Mouse (Mus musculus) hindbrain, embryonic 10.5 days (tissue): ENCODE measurements at regions not wholly inside any gene's neighbourhood (a gene's known extent, or its start where the extent isn't known, plus 50 kb on each side); places are given as distances from the start of the nearest gene placed in this dataset.

Experiments
- DNase-seq: peaks from one replicate; pipeline ENCODE4 v3.0.0-alpha.2; 2017; ENCODE audit warnings: low spot score
- H3K27ac ChIP-seq: fragments of 300-500 bp; sonication (generic); 2 replicates; pipeline ENCODE4 v1.5.1; 2016; ENCODE audit warnings: mild to moderate bottlenecking, moderate library complexity
- H3K27me3 ChIP-seq: fragments of 300-500 bp; sonication (generic); 2 replicates; pipeline ENCODE4 v1.6.1; 2016; ENCODE audit warnings: mild to moderate bottlenecking; ENCODE audit not compliant: poor library complexity, insufficient read depth, severe bottlenecking
- H3K36me3 ChIP-seq: fragments of 300-500 bp; sonication (generic); 2 replicates; pipeline ENCODE4 v1.6.1; 2016; ENCODE audit warnings: mild to moderate bottlenecking, moderate library complexity
- H3K4me1 ChIP-seq: fragments of 300-500 bp; sonication (generic); replicated peaks from 2 replicates; pipeline ENCODE4 v1.6.1; 2016; ENCODE audit warnings: mild to moderate bottlenecking
- H3K4me3 ChIP-seq: fragments of 300-500 bp; sonication (generic); 2 replicates; pipeline ENCODE4 v1.5.1; 2016; ENCODE audit warnings: mild to moderate bottlenecking, moderate library complexity
- H3K9me3 ChIP-seq: fragments of 300-500 bp; sonication (generic); 2 replicates; pipeline ENCODE4 v1.6.1; 2016; ENCODE audit warnings: mild to moderate bottlenecking, moderate library complexity
- WGBS: fragments of 180-500 bp; shearing (Covaris S2); methylation state at CpG from one replicate; pipeline ENCODE4 v1.1.7; 2016; 5-methylcytosine and 5-hydroxymethylcytosine counted together

- no peak overlapping the region for H3K27ac ChIP-seq
- 93% methylated on average over 6 of the region's 6 CpGs for WGBS
- no peak for DNase-seq
- H3K4me3 ChIP-seq: no peak overlapping the region
- H3K9me3 ChIP-seq: no peaks in the 10 kb centered on the region
- no peaks in the 10 kb centered on the region for H3K4me1 ChIP-seq
- no peaks in the 10 kb centered on the region for H3K36me3 ChIP-seq
- no peaks in the 10 kb centered on the region for H3K27me3 ChIP-seq
These were observed 86.0 kb upstream of the Frmd6 start for GRCm38 (mm10) chr12:70739316-70739715.

DNA sequence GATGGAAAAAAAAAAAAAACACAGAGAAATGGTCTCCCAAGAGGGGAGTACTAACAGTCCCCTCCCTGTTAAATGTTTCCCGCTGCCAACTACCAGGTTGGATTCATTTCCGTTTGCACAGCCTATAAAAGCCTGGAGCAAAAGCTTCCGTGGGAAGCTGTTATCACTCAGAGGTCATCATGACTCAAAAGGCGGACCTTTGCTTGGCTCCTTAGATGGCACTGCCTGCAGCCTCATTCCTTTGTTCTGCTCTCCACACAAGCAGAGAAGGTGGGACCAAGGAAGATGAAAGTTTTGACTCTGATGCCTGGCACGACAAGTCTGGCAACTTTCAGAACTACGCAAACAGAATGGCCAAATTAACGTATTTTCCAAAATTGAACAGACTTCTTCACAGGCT, 85.5 kb upstream of the Frmd6 start:
- H3K9me3 ChIP-seq: no peaks in the 10 kb centered on the region
- no peaks in the 10 kb centered on the region for H3K36me3 ChIP-seq
- no peaks in the 10 kb centered on the region for H3K27me3 ChIP-seq
- H3K27ac ChIP-seq: no peak overlapping the region
- no peak for DNase-seq
- H3K4me3 ChIP-seq: no peak overlapping the region
- H3K4me1 ChIP-seq: no peaks in the 10 kb centered on the region
- 85% methylated on average over 7 of the region's 7 CpGs for WGBS

DNA sequence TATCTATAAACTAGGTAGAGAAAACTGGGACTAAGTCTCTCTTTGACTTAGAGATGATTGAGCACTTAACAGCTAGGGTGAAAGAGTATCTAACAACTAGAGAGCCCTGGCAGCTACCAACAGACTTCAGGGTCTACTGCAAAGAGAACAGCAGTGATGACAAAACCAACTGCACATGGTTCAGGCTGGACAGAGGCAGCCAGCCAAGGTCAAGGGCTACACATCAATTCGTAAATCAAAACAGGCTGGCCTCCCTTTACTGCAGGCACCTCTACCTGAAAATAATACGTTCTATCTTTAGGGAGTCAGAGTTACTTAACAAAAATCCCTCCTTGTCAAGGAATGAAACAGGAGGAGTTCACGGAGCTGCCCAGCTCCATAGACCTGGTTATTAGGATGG, 82.5 kb upstream of the Frmd6 start:
- H3K27me3 ChIP-seq: no peaks in the 10 kb centered on the region
- 72% methylated on average over 3 of the region's 3 CpGs for WGBS
- H3K36me3 ChIP-seq: no peaks in the 10 kb centered on the region
- no peaks in the 10 kb centered on the region for H3K9me3 ChIP-seq
- DNase-seq: no peak
- H3K27ac ChIP-seq: no peak overlapping the region
- H3K4me3 ChIP-seq: no peak overlapping the region
- no peaks in the 10 kb centered on the region for H3K4me1 ChIP-seq

DNA sequence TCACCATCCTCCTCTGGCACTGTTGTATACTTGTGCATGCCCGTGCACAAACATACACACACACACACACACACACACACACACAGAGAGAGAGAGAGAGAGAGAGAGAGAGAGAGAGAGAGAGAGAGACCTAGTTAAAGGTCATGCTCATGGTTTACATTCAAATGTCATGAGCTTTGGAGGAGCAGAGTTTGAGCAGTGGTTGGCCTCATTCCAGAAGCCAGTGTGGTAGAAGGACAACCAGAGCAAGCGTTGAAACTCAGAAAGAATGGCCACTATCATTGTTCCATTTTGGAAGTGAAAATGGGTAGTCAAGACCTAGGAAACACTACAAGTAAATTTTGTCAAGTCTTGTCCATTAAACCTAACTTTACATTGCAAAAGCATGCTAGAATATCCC, 79.6 kb upstream of the Frmd6 start:
- H3K4me3 ChIP-seq: no peak overlapping the region
- H3K27ac ChIP-seq: no peak overlapping the region
- WGBS: 86% methylated on average over 2 of the region's 2 CpGs
- peaks cover 4% of the 10 kb centered on the region; the same call in 1 of the 2 replicates for H3K4me1 ChIP-seq
- DNase-seq: no peak
- no peaks in the 10 kb centered on the region for H3K27me3 ChIP-seq
- H3K9me3 ChIP-seq: no peaks in the 10 kb centered on the region
- H3K36me3 ChIP-seq: no peaks in the 10 kb centered on the region

DNA sequence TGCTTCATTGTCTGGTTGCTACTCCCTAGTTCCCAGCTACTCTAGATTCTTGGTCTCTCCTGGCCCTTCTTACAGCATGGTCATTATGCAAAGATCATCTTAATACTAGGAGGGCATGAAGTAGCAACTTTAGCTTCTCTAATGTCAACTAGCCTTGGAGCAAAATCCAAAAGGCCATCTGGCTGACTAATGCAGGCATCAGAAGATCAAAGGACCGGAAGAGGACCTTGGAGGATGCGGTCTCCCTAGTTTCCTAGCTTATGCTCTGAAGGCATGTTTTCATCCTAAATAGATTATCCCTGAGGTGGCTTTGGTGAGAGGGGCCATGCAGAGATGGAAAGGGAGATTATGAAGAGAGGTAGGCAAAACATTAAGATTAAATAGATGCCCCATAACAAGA, 75.7 kb upstream of the Frmd6 start:
- H3K4me1 ChIP-seq: peaks cover 21% of the 10 kb centered on the region
- DNase-seq: no peak
- H3K36me3 ChIP-seq: no peaks in the 10 kb centered on the region
- no peaks in the 10 kb centered on the region for H3K27me3 ChIP-seq
- no peak overlapping the region for H3K4me3 ChIP-seq
- 87% methylated on average over 2 of the region's 2 CpGs for WGBS
- H3K27ac ChIP-seq: no peak overlapping the region
- no peaks in the 10 kb centered on the region for H3K9me3 ChIP-seq

GRCm38 (mm10) chr12:70750651-70751578, 74.4 kb upstream of the Frmd6 start:
- Histone ChIP-seq H3K4me1 (peaks cover 21% of the 10 kb centered on the region), H3K27me3 (no peaks in the 10 kb centered on the region), H3K4me3 (no peak overlapping the region), H3K27ac (no peak overlapping the region), H3K9me3 (no peaks in the 10 kb centered on the region), H3K36me3 (no peaks in the 10 kb centered on the region)
- no peak for DNase-seq
- 77% methylated on average over 7 of the region's 7 CpGs for WGBS

- no peaks in the 10 kb centered on the region for H3K36me3 ChIP-seq
- WGBS: 28% methylated on average over 11 of the region's 11 CpGs
- H3K4me3 ChIP-seq: no peak overlapping the region
- no peaks in the 10 kb centered on the region for H3K9me3 ChIP-seq
- no peaks in the 10 kb centered on the region for H3K27me3 ChIP-seq
- H3K4me1 ChIP-seq: peaks cover 21% of the 10 kb centered on the region
- H3K27ac ChIP-seq: peak overlapping the region; percentile 83
- peak; percentile 48 for DNase-seq
These were observed 72.9 kb upstream of the Frmd6 start for GRCm38 (mm10) chr12:70752266-70752910.

- no peak for DNase-seq
- no peak overlapping the region for H3K4me3 ChIP-seq
- WGBS: 63% methylated on average over 4 of the region's 4 CpGs
These were observed 72.4 kb upstream of the Frmd6 start for GRCm38 (mm10) chr12:70752911-70753290.

DNA sequence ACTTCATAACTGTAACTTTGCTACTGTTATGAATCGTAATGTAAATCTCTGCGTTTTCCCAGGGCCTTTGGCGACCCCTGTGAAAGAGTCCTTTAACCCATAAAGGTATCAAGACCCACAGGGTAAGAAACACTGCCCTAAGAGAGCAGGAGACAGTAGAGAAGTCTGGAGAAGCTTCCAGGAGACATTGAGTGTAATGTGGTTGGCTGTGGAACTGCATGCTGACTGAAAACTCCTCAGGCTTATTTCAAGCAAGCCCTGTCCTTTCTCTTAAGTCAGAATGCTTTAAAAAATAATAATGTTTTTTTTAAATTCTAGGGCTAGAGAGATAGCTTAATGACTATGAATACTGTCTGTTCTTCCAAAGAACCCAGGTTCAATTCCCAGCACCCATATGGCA, 71.9 kb upstream of the Frmd6 start:
- Histone ChIP-seq H3K27ac (peak overlapping the region; percentile 83; the same call in 1 of the 2 replicates), H3K27me3 (no peaks in the 10 kb centered on the region), H3K4me3 (no peak overlapping the region), H3K4me1 (peaks cover 21% of the 10 kb centered on the region), H3K36me3 (no peaks in the 10 kb centered on the region), H3K9me3 (no peaks in the 10 kb centered on the region)
- 92% methylated on average over 3 of the region's 3 CpGs for WGBS
- no peak for DNase-seq

More at GRCm38 (mm10) chr12:70752911-70753290, 72.4 kb upstream of the Frmd6 start:
- H3K36me3 ChIP-seq: no peaks in the 10 kb centered on the region
- H3K27me3 ChIP-seq: no peaks in the 10 kb centered on the region
- H3K27ac ChIP-seq: peak overlapping the region; percentile 83
- peaks cover 21% of the 10 kb centered on the region for H3K4me1 ChIP-seq
- no peaks in the 10 kb centered on the region for H3K9me3 ChIP-seq

DNA sequence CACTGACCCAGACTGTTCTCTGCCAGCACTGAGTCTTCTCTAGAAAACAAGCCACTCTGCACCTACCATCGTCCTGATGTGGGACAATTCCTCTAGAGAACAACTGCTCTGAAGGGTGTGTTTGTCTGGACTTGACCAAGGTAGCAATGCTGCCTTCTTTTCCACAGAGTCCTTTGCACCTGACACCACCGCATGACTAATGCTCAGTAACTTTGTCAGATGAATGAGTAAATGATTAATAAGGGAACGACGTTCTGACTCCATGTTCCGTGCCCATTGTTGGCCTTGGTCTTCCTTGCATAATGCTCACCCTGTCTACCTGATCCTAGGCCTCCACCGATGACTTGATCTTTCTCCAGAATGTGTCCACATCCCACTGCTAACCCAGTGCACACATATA, 67.2 kb upstream of the Frmd6 start:
- Histone ChIP-seq H3K9me3 (no peaks in the 10 kb centered on the region), H3K36me3 (no peaks in the 10 kb centered on the region), H3K27ac (no peak overlapping the region), H3K4me3 (no peak overlapping the region), H3K27me3 (no peaks in the 10 kb centered on the region), H3K4me1 (peaks cover 4% of the 10 kb centered on the region)
- WGBS: 91% methylated on average over 6 of the region's 6 CpGs
- no peak for DNase-seq

DNA sequence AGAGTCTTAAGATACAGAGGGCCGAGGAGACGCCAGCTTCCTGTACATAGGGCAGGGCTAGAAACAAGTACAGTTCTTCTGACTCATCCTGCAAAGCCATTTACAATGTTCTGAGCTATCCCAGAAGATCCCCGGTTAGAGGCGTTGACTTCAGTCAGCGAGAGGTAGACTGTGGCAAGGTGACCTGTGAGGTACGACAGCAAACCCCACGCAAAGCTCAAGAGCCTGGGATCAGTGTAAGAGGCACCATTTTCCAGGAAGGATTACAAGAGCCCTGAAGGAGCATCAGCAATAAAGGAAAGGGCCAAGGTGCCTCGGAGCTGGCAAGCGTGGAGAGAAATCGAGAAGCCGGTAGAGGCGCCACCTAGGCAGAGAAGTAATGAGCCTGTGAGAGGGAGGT, 61.8 kb upstream of the Frmd6 start:
- no peak overlapping the region for H3K4me3 ChIP-seq
- no peaks in the 10 kb centered on the region for H3K36me3 ChIP-seq
- no peaks in the 10 kb centered on the region for H3K27me3 ChIP-seq
- H3K9me3 ChIP-seq: no peaks in the 10 kb centered on the region
- H3K27ac ChIP-seq: no peak overlapping the region
- H3K4me1 ChIP-seq: no peaks in the 10 kb centered on the region
- WGBS: 91% methylated on average over 12 of the region's 12 CpGs
- no peak for DNase-seq

DNA sequence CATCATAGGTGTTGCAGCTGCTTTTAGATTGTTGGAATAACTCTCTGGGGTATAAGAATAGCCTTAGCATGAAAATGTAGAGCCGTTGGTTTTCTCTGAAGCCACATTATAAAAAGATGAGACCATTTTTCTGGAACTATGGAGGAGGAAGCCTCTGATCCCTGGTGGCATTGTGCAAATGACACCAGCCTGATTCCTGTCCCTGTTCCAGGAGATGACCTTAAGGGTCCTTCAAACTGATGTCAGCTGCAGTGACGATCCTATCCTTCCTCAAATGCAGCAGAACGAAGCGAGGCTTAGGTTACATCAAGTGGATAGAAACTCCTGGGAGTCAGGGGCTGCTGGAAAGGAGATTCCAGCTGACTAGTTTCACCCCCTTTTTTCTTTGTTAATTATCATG, 59.0 kb upstream of the Frmd6 start:
- Histone ChIP-seq H3K4me3 (no peak overlapping the region), H3K27me3 (no peaks in the 10 kb centered on the region), H3K4me1 (no peaks in the 10 kb centered on the region), H3K9me3 (no peaks in the 10 kb centered on the region), H3K27ac (no peak overlapping the region), H3K36me3 (no peaks in the 10 kb centered on the region)
- DNase-seq: no peak
- 82% methylated on average over 4 of the region's 4 CpGs for WGBS

- Histone ChIP-seq H3K4me3 (no peak overlapping the region), H3K4me1 (no peaks in the 10 kb centered on the region), H3K27me3 (no peaks in the 10 kb centered on the region), H3K36me3 (no peaks in the 10 kb centered on the region), H3K9me3 (no peaks in the 10 kb centered on the region), H3K27ac (no peak overlapping the region)
- 47% methylated on average over 4 of the region's 4 CpGs for WGBS
- no peak for DNase-seq
These were observed 57.4 kb upstream of the Frmd6 start for GRCm38 (mm10) chr12:70767959-70768358.
